Mouse (Mus musculus): ENCODE results near the gene Padi2.
A peak's percentile ranks its signal among the peaks of the same experiment; 100 is the strongest.

Padi2 gene

DNA sequence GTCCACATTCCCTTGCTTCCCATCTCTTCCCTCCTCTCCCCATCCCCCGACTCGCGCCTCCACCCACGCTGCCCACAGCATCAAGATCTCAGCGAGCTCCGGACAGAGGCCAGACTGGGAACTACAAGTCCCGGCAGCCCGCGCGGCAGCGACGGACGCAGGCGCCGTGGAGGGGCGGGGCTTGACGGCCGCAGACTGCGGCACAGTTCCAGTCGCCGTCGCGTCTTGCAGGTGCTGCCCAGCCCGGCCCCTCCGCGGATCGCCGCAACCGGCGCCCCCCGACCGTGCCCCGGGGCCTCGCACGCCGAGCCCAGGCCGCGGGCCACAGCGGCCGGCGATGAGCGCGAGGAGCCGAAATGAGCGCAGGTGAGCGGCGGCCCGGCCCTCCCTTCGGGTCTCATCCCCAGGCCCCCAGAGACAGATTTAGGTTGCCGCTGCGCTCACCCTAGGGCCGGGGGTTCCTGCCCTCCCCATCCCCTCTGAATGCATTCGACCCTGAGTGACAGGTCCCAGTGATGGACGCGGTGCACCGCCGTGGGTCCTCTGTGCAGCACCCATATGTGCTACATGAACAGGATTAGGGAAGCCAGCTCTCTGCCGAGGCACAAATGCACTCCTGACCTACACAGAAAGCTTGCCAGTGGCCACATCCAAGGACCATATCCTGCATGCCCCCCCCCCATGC is 80.7 kb downstream of the Padi2 start, which contains the start of gene Atp13a2:
Gene Atp13a2, plus strand, starts transcription at position 163 of the 685 bp plus-strand sequence.
- DNase-seq (ENCODE audit: low spot score): peak; percentile 89

DNA sequence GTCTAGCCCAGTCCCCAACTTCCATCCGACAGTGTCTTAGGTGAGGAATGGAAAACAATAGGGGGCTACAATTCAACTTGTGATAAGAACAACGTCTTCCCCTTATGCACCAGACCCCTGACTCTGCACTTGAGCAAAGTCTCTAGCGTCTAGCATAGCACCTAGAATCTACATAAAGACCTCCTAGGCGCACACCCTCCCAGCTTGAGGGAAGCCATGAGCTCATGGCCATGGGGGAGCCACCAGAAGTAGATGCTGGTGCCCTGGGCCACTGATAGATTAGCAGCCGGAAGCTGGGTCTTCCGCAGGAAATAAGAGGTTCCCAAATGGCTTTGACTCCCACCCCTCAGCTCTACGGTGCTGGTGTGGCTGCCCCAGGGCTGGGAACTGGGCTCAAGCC is 81.3 kb downstream of the Padi2 start:
- DNase-seq (ENCODE audit: low spot score): no peak

GRCm38 (mm10) chr4:140988706-140989290 is 82.7 kb downstream of the Padi2 start:
- peak; percentile 85 for DNase-seq (ENCODE audit: low spot score)

GRCm38 (mm10) chr4:140989447-140989846 is 83.3 kb downstream of the Padi2 start:
- DNase-seq (ENCODE audit: low spot score): no peak

- DNase-seq (ENCODE audit: low spot score): no peak
Observed at GRCm38 (mm10) chr4:140992215-140992614, 86.1 kb downstream of the Padi2 start.

GRCm38 (mm10) chr4:140993846-140994245 is 87.7 kb downstream of the Padi2 start:
- DNase-seq (ENCODE audit: low spot score): peak; percentile 83

DNA sequence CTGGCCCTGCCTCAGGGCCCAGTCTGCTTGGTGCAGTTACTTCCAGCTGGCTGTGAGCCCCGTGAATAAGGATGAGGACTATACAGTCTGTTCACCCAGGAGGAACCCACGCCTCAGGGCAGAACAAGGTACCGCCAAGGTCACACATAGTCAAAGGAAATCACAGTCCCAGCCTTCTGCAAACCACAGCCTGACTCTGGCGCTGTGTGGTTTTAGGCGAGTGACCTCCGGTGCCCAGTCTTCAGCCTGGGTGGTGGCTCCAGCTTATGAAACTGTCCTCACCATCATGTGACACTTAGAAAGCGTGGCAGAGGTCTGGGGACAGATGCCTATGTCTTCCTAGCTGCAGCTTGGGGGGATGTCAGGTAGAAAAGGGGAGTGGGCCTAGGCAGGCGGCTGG is 89.7 kb downstream of the Padi2 start:
- peak; percentile 67 for DNase-seq (ENCODE audit: low spot score)

DNA sequence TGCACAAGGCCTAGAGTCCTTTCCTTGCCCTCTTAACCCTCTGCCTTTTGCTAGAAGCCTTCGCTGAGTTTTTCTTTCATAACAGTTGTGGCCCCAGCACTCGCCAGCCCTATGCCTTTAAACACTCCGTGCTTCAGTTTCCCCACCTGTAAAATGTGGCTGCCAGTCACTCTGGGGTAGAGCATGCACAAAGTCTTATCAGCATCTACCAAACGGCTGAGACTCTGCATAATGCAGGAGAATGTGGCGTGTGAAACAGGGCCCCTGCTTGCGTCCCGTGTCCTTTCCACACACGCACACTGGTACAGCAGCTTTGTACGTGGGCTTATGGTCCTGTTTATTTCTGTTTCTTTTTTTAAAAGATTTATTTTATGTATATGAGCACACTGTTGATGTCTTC is 90.7 kb downstream of the Padi2 start:
- no peak for DNase-seq (ENCODE audit: low spot score)

All from testis, postnatal 14 days (tissue).